In genomic region chr2:57847707-57848106, GRCm38 (mm10) we compare ENCODE assay signal across 12 mouse cellular contexts.
DNase-seq lines count a peak whose midpoint lies in the region; ATAC-seq and TF ChIP-seq lines count a peak whose summit lies in the region.
"Had no signal": no experiment of that assay in that cellular context is flagged by ENCODE, and none has a peak within 500 bp of the region (broad histone marks: within the 10 kb centered on the region; RNA-seq: fewer than 3 reads in every experiment).

No protein-coding gene starts in this region.

- H3K27ac ChIP-seq in hindbrain, embryonic 10.5 days, result 0 out of 2 replicates have a peak overlapping the region, but pooled peaks have one; percentile 0
- H3K27ac ChIP-seq in hindbrain, embryonic 16.5 days (ENCODE audit: low read depth, low read length), result no peak overlapping the region
- H3K27ac ChIP-seq in lung, postnatal 0 days (ENCODE audit: low read length), result 0 out of 2 replicates have a peak overlapping the region, but pooled peaks have one; percentile 26
- H3K27ac ChIP-seq: neural tube, embryonic 15.5 days had no signal

- no peaks in the 10 kb centered on the region for H3K9me3 ChIP-seq in hindbrain, embryonic 10.5 days
- H3K9me3 ChIP-seq in hindbrain, embryonic 16.5 days (ENCODE audit: control insufficient read depth, low read length), result no peaks in the 10 kb centered on the region
- H3K9me3 ChIP-seq in lung, postnatal 0 days (ENCODE audit: low read length), result no peaks in the 10 kb centered on the region
- H3K9me3 ChIP-seq: neural tube, embryonic 15.5 days had no signal

- H3K36me3 ChIP-seq in hindbrain, embryonic 10.5 days, result no peaks in the 10 kb centered on the region
- H3K36me3 ChIP-seq in hindbrain, embryonic 16.5 days (ENCODE audit: control insufficient read depth, insufficient read depth, low read length), result no peaks in the 10 kb centered on the region
- no peaks in the 10 kb centered on the region for H3K36me3 ChIP-seq in lung, postnatal 0 days (ENCODE audit: insufficient read depth, low read length)
- H3K36me3 ChIP-seq: neural tube, embryonic 15.5 days had no signal

- no peak for TF ChIP-seq CTCF in lung, postnatal 0 days (IDR thresholded peaks at IDR 0.05)

- WGBS in hindbrain, embryonic 10.5 days, result 49% methylated on average over 4 of the region's 4 CpGs
- WGBS in hindbrain, embryonic 16.5 days, result 40% methylated on average over 4 of the region's 4 CpGs
- 46% methylated on average over 4 of the region's 4 CpGs for WGBS in lung, postnatal 0 days

- peak; percentile 15 for DNase-seq in embryo, embryonic 10.5 days (ENCODE audit: low spot score)
- DNase-seq in embryo, embryonic 10 days (ENCODE audit: low spot score), result no peak
- DNase-seq in hindbrain, embryonic 10.5 days (ENCODE audit: low spot score), result peak; percentile 8
- peak; percentile 8 for DNase-seq in lung, postnatal 0 days (ENCODE audit: low spot score)
- no peak for DNase-seq in lung, postnatal 25 days (ENCODE audit: low spot score)
- no peak for DNase-seq in right cerebral cortex, postnatal 4 days
- DNase-seq: cerebellum, postnatal 10 days; gastrocnemius, postnatal 14 days had no signal

- no peak overlapping the region for H3K4me2 ChIP-seq in hindbrain, embryonic 16.5 days (ENCODE audit: low read length)
- H3K4me2 ChIP-seq in lung, postnatal 0 days (replicated peaks; ENCODE audit: low read depth, low read length), result no peak overlapping the region
- H3K4me2 ChIP-seq: neural tube, embryonic 15.5 days had no signal

- no peak overlapping the region for H3K4me3 ChIP-seq in hindbrain, embryonic 10.5 days
- H3K4me3 ChIP-seq in hindbrain, embryonic 16.5 days (ENCODE audit: low read length), result no peak overlapping the region
- no peak overlapping the region for H3K4me3 ChIP-seq in lung, postnatal 0 days (ENCODE audit: low read depth, low read length)
- H3K4me3 ChIP-seq: neural tube, embryonic 15.5 days had no signal

- no peak for ATAC-seq in hindbrain, embryonic 16.5 days
- ATAC-seq in lung, postnatal 0 days, result peak; percentile 55
- ATAC-seq in CD4-positive, CD25-positive, alpha-beta regulatory T cell, adult 4 months, result no peak
- ATAC-seq: inflammation-experienced regulatory T-cells, adult 6 months had no signal

- H3K9ac ChIP-seq in hindbrain, embryonic 16.5 days (ENCODE audit: low read depth, low read length), result no peak overlapping the region
- no peak overlapping the region for H3K9ac ChIP-seq in lung, postnatal 0 days (replicated peaks; ENCODE audit: low read depth)
- H3K9ac ChIP-seq: neural tube, embryonic 15.5 days had no signal

- H3K4me1 ChIP-seq in hindbrain, embryonic 10.5 days (replicated peaks), result peaks cover 28% of the 10 kb centered on the region
- peaks cover 4% of the 10 kb centered on the region; the same call in 1 of the 2 replicates for H3K4me1 ChIP-seq in hindbrain, embryonic 16.5 days (ENCODE audit: control insufficient read depth, insufficient read depth, low read depth, low read length)
- H3K4me1 ChIP-seq in lung, postnatal 0 days (ENCODE audit: insufficient read depth, low read depth, low read length), result no peaks in the 10 kb centered on the region

- no peak for TF ChIP-seq EP300 in lung, postnatal 0 days (IDR thresholded peaks at IDR 0.05)

- no peaks in the 10 kb centered on the region for H3K27me3 ChIP-seq in hindbrain, embryonic 10.5 days (ENCODE audit: insufficient read depth, poor library complexity, severe bottlenecking)
- no peaks in the 10 kb centered on the region for H3K27me3 ChIP-seq in hindbrain, embryonic 16.5 days (replicated peaks; ENCODE audit: control insufficient read depth, insufficient read depth, low read length)
- H3K27me3 ChIP-seq in lung, postnatal 0 days (replicated peaks; ENCODE audit: insufficient read depth, low read length), result no peaks in the 10 kb centered on the region
- H3K27me3 ChIP-seq: neural tube, embryonic 15.5 days had no signal

Comparison
In these comparisons a context has a peak if more than half of its experiments do, and no peak if none do; other contexts are left out.
1. DNase-seq: peak in embryo, embryonic 10.5 days (single experiment), hindbrain, embryonic 10.5 days (single experiment) and lung, postnatal 0 days (single experiment); none in embryo, embryonic 10 days (single experiment), lung, postnatal 25 days (single experiment) and right cerebral cortex, postnatal 4 days (single experiment).